Mouse (Mus musculus) adrenal gland, adult 2 months (tissue): ENCODE data around the gene B3galnt1. TPM values are rescaled to one million over a fixed set of nuclear protein-coding genes. Genes with fewer than 3 reads are reported as not detected.
A peak's percentile ranks its signal among the peaks of the same experiment; 100 is the strongest.
"Not testable (repeated sequence)": the region's sequence is repeated elsewhere in the genome, so short reads cannot be mapped to it uniquely, and the experiment has no call there.

Experiments
- DNase-seq: peaks from one replicate; pipeline ENCODE4 v3.0.0; 2021
- long read RNA-seq: library from polyadenylated mRNA; stranded (forward); transcript quantifications from one replicate; pipeline ENCODE4 v2.0.0, GENCODE M21; 2021
- polyA plus RNA-seq: library from polyadenylated mRNA; depleted of rRNA; stranded (reverse); fragments of >200 nt; gene quantifications from 2 replicates; pipeline ENCODE4 v1.2.3, GENCODE M21; 2012; rRNA removed
- total RNA-seq, 2 experiments: library from RNA; stranded (reverse); gene quantifications; 2 replicates each; pipeline ENCODE4 v1.2.3; 2021

B3galnt1 gene
- 10 to 100 TPM; 10.2 to 14.2 TPM for total RNA-seq
- polyA plus RNA-seq = 6.0 and 6.4 TPM in 2 replicates
- long read RNA-seq, transcript B3galnt1-201 (3 exons, 2,028 nt) = major isoform, 16 of 18 reads
- long read RNA-seq, partial matches to known transcripts = 0 of 18 reads
- long read RNA-seq, other reads (novel, unspliced or antisense) = 2 of 18 reads

DNA sequence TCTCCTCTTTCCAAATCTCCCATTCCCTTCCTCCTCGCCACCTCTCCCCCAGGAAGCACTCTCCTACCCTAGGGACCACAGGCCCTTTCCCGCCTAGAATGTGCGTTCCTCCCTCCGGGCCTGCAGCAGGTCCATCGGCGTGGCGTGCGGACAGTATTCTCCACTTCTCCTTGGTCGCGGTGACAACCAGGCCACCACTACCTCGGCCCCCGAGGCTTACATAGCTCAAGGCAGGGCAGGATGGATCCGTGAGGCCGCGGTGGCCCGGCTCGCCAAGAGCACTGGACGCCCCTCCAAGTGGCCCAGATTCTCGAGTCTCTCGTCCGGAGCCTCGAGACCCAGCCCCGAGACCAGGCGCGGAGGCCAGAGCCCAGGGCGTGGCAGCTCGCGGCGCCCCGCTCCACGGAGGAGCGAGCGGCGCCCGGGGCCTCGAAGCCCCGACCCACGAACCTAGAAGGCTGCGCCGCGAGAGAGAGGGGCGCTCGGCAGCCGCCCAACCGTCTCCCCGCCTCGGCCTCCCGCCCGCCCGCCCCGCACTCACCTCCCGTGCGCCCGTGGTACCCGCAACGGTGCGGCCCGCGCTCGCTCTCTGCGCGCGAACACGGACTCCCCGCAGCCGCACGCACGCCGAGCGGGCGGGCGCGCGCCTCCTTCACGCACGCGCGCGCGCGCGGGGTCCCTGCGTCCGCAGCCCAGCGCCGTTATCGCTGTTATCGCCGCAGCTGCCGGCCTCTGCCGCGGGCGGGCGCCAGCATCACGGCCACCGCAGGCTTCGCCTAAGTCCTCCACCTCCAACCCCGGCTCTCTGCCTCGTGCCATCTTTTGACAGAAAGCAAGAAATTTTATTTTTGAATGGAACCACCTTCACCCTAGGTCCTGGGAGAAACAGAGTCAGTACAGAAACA lies at the start of gene B3galnt1:
Gene B3galnt1 (minus strand): TSS at position 700 of the 905 bp plus-strand sequence.
- DNase-seq = peak; percentile 83

DNA sequence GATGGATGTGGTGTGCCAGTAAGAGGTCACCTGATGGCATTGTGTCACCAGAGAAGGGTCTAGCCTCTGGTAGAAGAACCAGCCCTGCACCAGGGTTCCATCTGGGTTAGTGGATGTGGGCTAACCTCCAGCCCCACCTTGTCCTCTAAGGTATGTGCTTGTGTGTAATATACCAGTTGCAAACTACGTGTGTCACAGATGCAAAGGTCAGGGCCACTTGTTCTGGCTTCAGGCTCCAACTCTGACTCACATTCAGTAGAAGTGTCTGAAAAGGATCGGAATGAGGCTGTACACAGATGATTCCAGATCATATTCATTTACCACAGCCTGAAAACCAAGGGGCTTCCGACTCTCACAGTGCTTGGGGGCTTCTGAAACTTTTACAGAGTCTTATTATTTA lies 35.8 kb upstream of the B3galnt1 start:
- DNase-seq = peak; percentile 70

DNA sequence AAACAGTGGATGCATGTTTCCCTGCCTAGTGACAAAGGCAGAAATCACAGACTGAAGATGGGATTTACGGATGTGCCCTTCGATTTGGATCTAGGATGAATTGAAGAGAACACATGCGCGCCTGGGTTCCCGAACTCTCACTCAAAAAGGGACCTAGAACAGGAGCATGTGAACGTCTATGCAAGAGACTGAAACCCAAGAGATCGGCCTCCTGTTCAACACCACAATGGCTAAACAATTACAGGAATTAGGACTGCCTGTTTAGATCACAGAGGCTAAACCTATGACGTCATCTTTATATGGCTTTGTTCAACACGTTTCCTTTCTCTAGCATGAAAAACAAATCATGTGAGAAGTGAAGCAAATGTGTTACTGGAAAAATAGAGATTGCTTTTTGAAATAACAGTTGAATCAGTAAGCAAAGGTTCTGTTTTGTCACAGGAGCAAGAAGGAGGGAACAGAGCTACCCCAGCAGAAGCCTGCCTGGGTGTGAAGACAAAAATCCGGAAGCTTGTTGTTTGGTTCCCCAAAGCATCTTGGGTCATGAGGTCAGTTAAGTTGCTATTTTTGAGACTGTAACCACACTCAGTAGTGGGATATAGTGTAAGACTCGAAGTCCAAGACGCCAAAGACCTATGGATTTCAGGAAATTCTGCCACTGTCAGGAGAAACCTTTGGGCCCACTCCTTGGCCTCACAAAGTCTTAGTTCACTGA lies 35.1 kb upstream of the B3galnt1 start:
- DNase-seq = no peak

DNA sequence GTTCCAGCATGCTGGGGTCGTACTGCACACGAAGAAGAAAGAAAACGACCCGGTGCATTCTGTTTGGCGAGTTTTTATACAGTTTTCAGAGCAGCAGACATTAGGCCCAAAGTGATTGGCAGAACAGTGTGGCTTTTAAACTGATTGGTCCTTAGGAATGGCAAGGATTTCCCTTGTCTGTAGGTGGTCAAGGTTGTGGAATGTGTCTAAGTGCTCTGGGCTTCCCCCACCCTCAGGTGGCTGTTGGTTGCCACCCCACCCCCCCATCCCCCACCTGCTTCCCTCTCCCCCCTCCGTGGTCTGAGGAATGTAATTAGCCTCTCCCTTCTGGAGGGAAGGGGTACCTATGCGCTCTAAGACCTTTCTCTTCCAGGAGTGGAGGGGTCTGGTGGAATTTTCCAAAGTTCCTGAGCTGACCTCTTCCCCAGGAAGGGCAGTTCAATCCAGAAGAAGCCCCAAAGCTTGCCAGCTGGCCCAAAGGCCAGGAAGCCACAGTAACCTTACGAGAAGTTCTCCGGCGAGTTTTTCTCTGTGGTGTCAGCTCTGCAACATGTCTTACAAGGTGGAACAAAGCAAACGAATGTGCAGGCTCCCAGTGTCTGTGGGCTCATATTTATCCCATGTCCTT lies 28.3 kb upstream of the B3galnt1 start:
- DNase-seq = no peak

DNA sequence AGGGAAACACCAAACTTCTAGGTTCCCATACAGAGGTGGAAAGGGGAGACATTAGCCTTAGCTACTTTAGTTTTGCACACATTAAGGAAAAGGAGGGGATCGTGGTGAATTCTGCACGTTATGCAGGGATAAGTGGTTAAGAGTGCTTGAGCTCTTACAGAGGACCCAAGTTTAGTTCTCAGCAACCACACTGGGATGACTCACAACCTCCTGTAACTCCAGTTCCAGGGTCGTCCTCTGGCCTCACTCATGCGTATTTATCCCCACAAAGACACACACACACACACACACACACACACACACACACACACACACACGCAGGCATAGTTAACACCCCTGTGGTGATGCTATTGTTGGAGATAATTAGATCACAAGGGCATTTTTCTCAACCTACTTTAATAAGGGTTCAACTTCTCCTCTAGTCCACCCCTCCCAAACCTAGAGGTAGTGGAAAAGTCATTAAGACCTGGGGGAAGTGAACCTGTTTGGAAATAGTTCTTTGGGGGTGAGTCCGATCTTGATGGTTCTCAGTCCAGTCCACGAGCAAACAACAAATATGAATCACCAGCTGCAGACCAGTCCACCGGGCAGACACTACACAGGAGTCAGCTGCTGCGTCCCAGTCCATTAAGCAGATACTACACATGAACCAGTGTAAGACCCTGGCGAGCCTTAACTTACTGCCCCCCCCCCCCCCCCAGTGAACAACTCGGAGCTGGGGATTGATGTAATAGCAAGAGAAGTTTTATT lies 27.6 kb upstream of the B3galnt1 start:
- DNase-seq = peak; percentile 12

DNA sequence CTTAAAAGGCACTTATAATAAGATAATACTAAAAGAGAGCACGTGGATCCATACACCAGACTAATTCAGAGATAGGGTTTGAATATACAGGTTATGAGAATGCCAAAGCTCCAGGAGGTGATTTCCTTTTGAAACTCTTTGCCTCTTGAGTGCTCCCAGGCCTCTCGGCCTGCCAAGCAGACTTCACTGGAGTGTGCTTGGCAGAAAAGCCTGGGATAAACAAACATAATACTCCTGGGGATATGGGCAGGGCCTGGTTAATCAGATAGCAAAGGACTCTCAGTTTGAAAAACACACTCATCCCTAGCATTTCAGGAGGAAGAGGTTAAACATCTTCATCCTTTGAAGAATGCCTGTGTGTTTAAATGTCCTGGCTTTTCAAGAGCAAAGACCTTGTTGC lies 25.4 kb upstream of the B3galnt1 start:
- peak; percentile 38 for DNase-seq

DNA sequence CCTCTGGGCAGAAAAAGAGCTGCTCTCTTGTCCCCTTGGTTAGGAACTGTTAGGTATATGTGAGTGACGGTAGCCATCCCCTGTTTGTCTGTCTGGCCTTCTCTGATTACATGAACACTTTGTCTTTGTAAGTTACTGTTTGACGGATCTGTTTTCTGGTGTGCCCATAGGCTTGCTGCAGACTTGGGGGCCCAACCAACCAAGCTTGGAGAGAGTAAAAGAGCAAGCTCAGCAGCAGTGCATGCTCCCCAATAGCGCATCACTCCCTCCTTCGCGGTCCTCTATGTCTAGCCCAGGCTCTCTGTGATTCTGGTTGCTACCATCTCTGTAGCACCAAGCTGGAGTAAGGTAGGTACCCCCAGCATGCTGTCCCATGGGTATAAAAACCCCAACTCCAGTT lies 9.1 kb upstream of the B3galnt1 start:
- DNase-seq = no peak

DNA sequence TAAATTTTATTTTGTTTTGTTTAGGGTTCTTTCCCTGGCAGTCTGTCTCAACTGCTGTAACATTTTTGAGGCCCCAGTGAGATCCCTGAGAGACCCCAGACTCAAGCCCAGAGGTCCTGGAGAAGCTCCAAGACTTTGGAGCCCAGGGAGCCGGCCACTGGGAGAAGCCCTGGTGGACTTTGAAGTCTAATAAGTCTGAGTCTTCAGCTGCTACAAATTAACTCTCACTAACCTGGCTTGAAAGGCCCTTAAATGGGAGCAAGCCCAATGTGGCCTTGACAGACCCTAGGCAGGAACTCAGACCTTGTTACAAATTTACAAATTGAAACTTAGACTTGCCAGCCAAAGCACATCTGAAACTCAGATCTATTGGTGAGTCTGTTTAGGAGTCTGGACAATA lies 8.7 kb upstream of the B3galnt1 start:
- DNase-seq = no peak

DNA sequence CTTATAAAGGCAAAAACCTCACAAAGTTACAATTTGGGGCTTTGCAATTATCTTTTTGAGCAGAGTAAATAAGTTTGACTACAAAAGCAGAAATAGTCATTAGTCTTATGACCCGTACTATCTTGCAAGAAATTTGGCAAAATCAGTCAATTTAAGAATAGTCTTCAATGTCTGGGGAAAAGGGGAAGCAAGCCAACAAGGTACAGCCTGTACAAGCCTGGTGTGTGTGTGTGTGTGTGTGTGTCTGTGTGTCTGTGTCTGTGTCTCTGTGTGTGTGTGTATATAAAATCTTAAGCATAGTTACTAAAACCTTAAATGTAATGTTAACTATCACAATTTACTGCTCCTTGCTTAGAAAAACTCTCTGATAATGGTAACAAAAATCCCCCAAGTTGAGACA lies 8.2 kb upstream of the B3galnt1 start:
- no peak for DNase-seq

DNA sequence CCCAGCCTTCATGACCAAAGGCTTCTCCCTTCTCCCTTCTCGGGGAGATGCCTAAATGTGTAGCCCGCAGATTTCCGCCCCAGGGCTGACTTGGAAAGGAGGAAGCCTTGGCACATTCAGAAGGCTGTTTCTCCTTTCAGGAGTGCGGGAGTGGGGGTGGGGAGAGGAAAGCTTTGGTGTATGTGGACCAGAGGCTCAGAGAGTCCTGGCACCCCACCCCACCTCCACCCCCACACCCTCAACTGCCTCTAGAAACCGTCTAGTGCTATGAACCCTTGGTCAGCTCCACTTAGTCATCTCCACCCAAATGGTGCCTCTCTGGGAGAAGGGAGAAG lies 373 bp upstream of the B3galnt1 start:
- no peak for DNase-seq

DNA sequence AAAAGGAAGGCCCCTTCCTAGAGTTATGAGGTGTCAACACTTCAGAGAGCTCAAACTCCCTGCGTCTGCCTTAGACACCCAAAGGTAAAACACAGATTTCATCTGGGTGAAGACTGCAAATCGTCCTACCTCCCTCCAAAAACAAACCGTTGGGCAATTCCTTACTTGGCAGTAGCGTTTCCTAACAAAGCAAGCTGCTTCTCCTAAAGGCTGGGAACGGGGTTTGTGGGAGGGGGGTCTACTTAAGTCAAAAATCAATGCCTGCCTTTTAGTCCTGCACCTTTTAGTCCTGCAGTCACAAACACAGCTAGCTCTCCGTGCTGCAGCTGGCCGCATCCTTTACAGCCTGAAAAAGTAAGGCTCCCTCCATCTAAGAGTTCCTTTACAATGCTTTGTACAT lies 944 bp downstream of the B3galnt1 start:
- no peak for DNase-seq

DNA sequence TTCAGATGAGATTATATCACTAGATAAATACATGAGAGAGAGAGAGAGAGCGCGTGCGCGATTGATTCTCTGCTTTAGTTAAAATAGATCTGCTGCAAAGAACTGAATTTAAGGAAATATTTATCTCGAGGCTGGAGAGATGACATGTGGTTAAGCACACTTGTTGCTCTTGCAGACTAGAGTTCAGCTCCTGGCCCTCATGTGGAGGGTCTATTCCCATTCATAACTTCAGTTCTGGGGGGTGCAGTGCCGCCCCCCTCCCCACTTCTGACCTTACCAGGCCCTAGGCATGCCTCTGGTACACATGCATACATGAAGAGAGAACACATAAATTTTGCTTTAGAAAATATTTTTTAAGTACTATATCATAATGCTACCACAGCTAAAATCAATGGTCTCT lies 1.5 kb downstream of the B3galnt1 start:
- no peak for DNase-seq

DNA sequence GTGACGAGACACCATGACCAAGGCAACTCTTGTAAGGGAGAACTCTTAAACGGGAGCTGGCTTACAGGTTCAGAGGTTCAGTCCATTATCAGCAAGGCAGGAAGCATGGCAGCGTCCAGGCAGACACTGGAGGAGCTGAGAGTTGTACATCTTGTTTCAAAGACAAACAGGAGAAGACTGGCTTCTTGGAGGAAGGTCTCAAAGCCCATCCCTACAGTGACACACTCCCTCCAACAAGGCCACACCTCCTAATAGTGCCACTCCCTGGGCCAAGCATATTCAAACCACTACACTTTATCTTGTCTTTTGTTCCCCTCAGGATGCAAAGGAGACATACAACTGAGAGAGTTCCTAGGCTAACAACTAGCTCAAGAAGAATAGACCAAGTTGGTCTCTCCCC lies 2.6 kb downstream of the B3galnt1 start:
- DNase-seq = no peak

DNA sequence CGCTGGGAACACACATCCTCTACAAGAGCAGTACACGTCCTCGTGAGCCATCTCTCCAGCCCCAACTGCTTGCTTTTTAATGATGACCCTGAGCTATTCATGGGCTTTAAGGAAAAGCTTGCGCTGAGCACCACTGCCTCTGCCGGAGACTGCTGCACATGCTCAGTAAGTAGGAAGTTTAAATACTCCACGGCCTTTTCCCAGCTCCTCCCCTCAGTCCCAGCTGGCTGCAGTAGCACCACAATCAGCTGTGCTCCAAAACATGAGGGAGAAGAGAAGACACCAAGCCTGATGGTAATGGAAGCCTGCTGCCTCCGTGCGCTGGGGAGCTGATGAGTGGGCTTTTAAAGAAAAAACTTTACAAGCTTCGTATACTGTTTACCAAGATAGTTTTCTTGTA lies 4.7 kb downstream of the B3galnt1 start:
- DNase-seq = peak; percentile 7

DNA sequence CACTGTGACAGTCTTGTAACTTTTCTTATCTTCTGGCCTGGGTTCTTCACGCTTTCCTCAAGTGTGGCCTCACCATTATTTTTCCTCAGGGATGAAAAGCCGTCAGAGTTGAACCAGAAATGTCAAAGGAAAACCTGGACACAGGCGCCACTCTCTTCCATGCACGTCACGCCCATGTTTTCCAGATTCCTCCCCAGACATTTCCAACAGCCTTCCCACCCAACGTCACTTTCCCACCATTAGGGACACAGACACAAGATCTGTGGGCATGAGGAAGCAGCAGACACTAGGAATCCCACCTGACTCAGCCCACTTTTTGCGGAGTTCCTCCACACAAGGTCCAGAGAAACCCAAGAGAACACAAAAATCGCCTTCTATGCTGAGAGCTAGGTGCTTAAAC lies 5.3 kb downstream of the B3galnt1 start:
- DNase-seq = no peak

DNA sequence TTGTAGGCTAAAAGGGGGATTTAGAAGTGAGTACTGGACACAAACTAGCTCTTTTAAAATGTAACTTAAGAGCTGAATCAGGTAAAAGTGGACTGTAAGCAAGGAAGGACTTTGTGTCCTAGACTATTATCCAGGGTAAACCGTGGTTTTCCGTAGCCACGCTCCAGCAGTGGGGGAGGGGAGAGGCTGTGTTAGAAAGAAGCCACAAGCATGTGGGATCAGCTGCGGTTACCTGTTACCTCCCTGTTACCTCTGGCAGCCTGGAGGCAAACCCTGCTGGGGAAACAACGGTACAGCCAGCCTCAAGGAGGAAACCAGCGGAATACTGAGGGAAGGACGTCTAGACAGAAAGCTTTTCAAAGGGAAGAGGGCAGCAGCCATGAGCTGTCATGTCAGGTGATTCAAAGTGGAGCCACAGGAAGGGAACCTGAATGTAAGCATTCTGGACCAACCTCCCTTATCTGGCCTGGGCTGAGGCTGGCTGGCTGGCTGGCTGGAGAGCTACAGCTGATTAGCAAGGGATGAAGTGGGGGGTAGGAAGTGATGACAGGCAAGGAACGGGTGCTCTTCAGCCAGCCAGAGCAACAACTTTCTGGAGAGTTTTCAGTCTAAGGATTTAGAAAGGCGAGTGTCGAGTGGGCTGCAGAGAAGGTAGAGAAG lies 10.5 kb downstream of the B3galnt1 start:
- DNase-seq = no peak

DNA sequence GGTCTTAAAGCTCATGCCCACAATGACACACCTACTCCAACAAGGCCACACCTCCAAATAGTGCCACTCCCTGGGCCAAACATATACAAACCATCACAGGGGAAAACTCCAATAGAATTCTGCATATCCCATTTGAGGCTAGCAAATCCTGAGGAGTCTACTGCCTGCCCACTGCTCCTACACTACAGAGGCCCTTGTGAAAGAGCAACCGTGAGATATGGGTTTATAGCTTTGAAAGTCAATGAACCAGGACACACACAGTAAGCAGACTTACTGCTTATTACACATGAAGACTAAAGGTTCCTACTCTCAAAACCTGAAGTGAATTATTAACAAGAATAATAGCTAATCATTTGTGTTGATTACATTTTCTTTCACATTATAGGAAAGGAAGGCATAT lies 15.0 kb downstream of the B3galnt1 start:
- no peak for DNase-seq

DNA sequence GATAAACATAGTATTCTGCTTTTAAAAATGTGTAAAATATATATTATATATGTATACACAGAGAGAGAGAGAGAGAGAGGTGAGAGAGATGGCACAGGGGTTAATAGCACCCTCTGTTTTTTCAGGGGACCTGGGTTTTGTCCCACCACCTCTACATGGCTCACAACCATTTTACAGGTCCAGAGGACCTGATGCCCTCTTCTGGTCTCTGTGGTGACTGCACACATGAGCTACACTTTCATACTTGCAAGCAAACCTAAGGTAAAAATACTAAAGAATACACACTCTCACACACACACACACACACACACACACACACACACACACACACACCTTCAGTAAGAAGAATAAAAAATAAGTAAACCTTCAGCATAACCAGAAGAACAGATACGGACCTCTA lies 20.0 kb downstream of the B3galnt1 start:
- no peak for DNase-seq

DNA sequence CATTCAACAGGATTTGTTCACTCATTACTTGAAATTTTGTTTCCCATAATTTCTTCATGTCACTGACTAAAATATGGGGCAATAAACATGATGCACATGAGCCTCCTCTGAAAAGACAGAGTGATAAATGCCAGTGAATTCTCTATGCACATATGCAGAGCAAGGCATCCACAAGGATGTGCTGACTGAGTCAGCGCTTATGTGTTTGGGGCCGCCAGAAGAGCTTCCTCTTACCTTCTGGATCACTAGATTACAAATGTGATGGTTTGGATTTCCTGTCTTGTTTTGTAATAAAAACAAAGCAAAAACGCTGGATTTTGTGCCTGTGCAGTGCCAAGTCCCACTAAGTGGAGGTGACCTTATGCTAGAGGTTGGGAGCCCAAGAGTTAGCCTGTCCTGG lies 22.0 kb downstream of the B3galnt1 start:
- DNase-seq = no peak

DNA sequence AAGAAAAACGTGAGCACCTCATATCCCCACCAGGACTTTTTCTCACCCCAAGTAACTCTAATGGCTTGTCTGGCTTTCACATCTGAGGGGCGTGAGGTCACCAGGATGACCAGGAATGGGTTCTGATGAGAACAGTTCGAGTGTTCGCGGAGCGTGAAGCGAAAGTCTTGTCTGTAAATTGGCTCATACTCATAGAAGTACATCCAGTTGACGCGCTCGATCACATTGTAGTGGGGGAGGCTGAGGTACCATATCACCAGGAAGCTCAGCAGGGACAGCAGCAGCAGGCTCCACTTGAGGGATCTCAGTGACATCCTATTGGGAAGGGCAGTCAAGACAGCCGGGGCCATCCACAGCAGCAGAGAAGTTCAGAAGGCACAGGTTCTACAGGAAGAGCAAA lies 23.2 kb downstream of the B3galnt1 start:
- DNase-seq = no peak

DNA sequence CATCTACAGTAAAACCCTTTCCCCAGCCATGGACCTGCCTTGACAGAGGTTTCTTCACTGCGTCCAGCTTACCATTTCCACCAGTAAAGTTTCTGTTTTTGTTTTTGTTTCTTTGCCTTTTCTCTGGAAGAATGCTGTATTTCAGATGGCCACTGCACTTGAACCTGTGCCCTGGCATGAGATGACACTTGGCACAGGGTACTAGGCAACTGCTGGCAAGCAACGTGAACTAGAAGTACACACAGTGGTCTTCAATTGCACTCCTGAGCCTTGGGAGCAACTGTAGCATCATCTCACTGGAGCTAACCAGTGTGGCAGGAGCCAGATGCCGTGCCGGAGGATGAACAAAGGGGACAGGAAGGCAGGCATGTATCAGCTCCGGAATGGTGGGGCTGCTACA lies 26.2 kb downstream of the B3galnt1 start:
- no peak for DNase-seq

DNA sequence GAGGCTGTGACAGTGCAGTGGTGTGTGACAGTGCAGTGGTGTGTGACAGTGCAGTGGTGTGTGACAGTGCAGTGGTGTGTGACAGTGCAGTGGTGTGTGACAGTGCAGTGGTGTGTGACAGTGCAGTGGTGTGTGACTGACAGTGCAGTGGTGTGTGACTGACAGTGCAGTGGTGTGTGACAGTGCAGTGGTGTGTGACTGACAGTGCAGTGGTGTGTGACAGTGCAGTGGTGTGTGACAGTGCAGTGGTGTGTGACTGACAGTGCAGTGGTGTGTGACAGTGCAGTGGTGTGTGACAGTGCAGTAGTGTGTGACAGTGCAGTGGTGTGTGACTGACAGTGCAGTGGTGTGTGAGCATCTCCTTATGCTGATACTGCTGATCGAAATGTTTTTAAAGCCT lies 33.2 kb downstream of the B3galnt1 start:
- DNase-seq = not testable (repeated sequence)
